ENCODE assay signal across 11 mouse cellular contexts in genomic region chr8:70687576-70687975, GRCm38 (mm10). TPM values are rescaled to one million over a fixed set of nuclear protein-coding genes. Genes with fewer than 3 reads are reported as not detected.
DNase-seq lines count a peak whose midpoint lies in the region; ATAC-seq lines count a peak whose summit lies in the region.
"Had no signal": no experiment of that assay in that cellular context is flagged by ENCODE, and none has a peak within 500 bp of the region (broad histone marks: within the 10 kb centered on the region; RNA-seq: fewer than 3 reads in every experiment).

No protein-coding gene starts in this region.

- no peaks in the 10 kb centered on the region for H3K36me3 ChIP-seq in kidney, embryonic 15.5 days
- no peaks in the 10 kb centered on the region for H3K36me3 ChIP-seq in neural tube, embryonic 15.5 days
- H3K36me3 ChIP-seq: G1E; limb, embryonic 12.5 days; stomach, embryonic 15.5 days had no signal

- H3K4me3 ChIP-seq in kidney, embryonic 15.5 days (replicated peaks): no peak overlapping the region
- H3K4me3 ChIP-seq in neural tube, embryonic 15.5 days (replicated peaks): no peak overlapping the region
- H3K4me3 ChIP-seq: limb, embryonic 12.5 days; stomach, embryonic 15.5 days had no signal

- DNase-seq in kidney, adult 18-20 months: peak; percentile 83
- DNase-seq in adrenal gland, postnatal 25 days: peak; percentile 67
- peak; percentile 75 to 80 for DNase-seq in heart, postnatal 36 days
- DNase-seq in lung, postnatal 4 days: peak; percentile 70 to 76
- no peak for DNase-seq in thymus, postnatal 10 days (ENCODE audit: low spot score in 2 of 2)
- no peak for DNase-seq in spleen, postnatal 36 days (ENCODE audit: low spot score in 2 of 2)

- no peaks in the 10 kb centered on the region for H3K27me3 ChIP-seq in kidney, embryonic 15.5 days
- no peaks in the 10 kb centered on the region for H3K27me3 ChIP-seq in neural tube, embryonic 15.5 days (replicated peaks)
- H3K27me3 ChIP-seq: limb, embryonic 12.5 days; stomach, embryonic 15.5 days had no signal

- H3K9ac ChIP-seq in kidney, embryonic 15.5 days: no peak overlapping the region
- no peak overlapping the region for H3K9ac ChIP-seq in neural tube, embryonic 15.5 days (replicated peaks)
- H3K9ac ChIP-seq: limb, embryonic 12.5 days; stomach, embryonic 15.5 days had no signal

- H3K4me2 ChIP-seq in kidney, embryonic 15.5 days: no peak overlapping the region
- no peak overlapping the region for H3K4me2 ChIP-seq in neural tube, embryonic 15.5 days
- H3K4me2 ChIP-seq: limb, embryonic 12.5 days; stomach, embryonic 15.5 days had no signal

- H3K9me3 ChIP-seq in kidney, embryonic 15.5 days (replicated peaks): no peaks in the 10 kb centered on the region
- H3K9me3 ChIP-seq in neural tube, embryonic 15.5 days (replicated peaks): no peaks in the 10 kb centered on the region
- H3K9me3 ChIP-seq: limb, embryonic 12.5 days; stomach, embryonic 15.5 days had no signal

- intact Hi-C loops in heart, postnatal 36 days (cut with DNase I): no loop called here

- H3K4me1 ChIP-seq in kidney, embryonic 15.5 days: peaks cover 37% of the 10 kb centered on the region
- peaks cover 26% of the 10 kb centered on the region for H3K4me1 ChIP-seq in neural tube, embryonic 15.5 days

- WGBS in kidney, embryonic 15.5 days: 73% methylated on average over 8 of the region's 8 CpGs
- WGBS in neural tube, embryonic 15.5 days: 86% methylated on average over 8 of the region's 8 CpGs

- no peak for ATAC-seq in kidney, embryonic 15.5 days (replicated peaks; ENCODE audit: low FRiP score)
- ATAC-seq in neural tube, embryonic 15.5 days (ENCODE audit: low FRiP score): no peak

- no peak overlapping the region for H3K27ac ChIP-seq in kidney, embryonic 15.5 days
- no peak overlapping the region for H3K27ac ChIP-seq in neural tube, embryonic 15.5 days (replicated peaks)
- H3K27ac ChIP-seq: limb, embryonic 12.5 days; stomach, embryonic 15.5 days had no signal

RNA-seq across cellular contexts. Expression of gene Jund, which starts 11.2 kb away (rescaled TPM):
- polyA plus RNA-seq in kidney, embryonic 15.5 days (2015; fragmentation: Nextera tagmentation; extraction: Ambion mirVana): 59.9 and 68.1 TPM in 2 replicates
- total RNA-seq in adrenal gland, postnatal 25 days (2021): 191 and 217 TPM in 2 replicates
- 100 to 1,000 TPM; 124 to 138 TPM for total RNA-seq in heart, postnatal 36 days (2021)
- polyA plus RNA-seq in neural tube, embryonic 15.5 days (2015; fragmentation: Nextera tagmentation; extraction: Ambion mirVana): 73.7 and 82.7 TPM in 2 replicates

RNA-seq across cellular contexts. Expression of gene Lsm4, which starts 14.5 kb away (rescaled TPM):
- 291 and 295 TPM in 2 replicates for polyA plus RNA-seq in kidney, embryonic 15.5 days (2015; fragmentation: Nextera tagmentation; extraction: Ambion mirVana)
- total RNA-seq in adrenal gland, postnatal 25 days (2021): 66.1 and 86.8 TPM in 2 replicates
- total RNA-seq in heart, postnatal 36 days (2021): 10 to 100 TPM; 64.0 to 66.8 TPM
- polyA plus RNA-seq in neural tube, embryonic 15.5 days (2015; fragmentation: Nextera tagmentation; extraction: Ambion mirVana): 191 and 206 TPM in 2 replicates

RNA-seq across cellular contexts. Expression of gene Iqcn, which starts 15.7 kb away (rescaled TPM):
- 0.03 and 0.09 TPM in 2 replicates for polyA plus RNA-seq in kidney, embryonic 15.5 days (2015; fragmentation: Nextera tagmentation; extraction: Ambion mirVana)
- 0.15 and 0.19 TPM in 2 replicates for total RNA-seq in adrenal gland, postnatal 25 days (2021)
- under 1 TPM in 1 of 2 experiments, not detected in 1; 0.06 TPM for total RNA-seq in heart, postnatal 36 days (2021)
- 0.04 and 0.09 TPM in 2 replicates for polyA plus RNA-seq in neural tube, embryonic 15.5 days (2015; fragmentation: Nextera tagmentation; extraction: Ambion mirVana)
- polyA plus RNA-seq: G1E; limb, embryonic 12.5 days; stomach, embryonic 15.5 days had no signal

RNA-seq across cellular contexts. Expression of gene Pgpep1, which starts 27.4 kb away (rescaled TPM):
- 65.5 and 75.3 TPM in 2 replicates for polyA plus RNA-seq in kidney, embryonic 15.5 days (2015; fragmentation: Nextera tagmentation; extraction: Ambion mirVana)
- 98.1 and 129 TPM in 2 replicates for total RNA-seq in adrenal gland, postnatal 25 days (2021)
- 10 to 100 TPM; 39.6 to 44.9 TPM for total RNA-seq in heart, postnatal 36 days (2021)
- polyA plus RNA-seq in neural tube, embryonic 15.5 days (2015; fragmentation: Nextera tagmentation; extraction: Ambion mirVana): 78.6 TPM in 2 replicates

RNA-seq across cellular contexts. Expression of gene Gm3336, which starts 30.8 kb away (rescaled TPM):
- polyA plus RNA-seq in kidney, embryonic 15.5 days (2015; fragmentation: Nextera tagmentation; extraction: Ambion mirVana): 0.55 and 0.83 TPM in 2 replicates
- total RNA-seq in adrenal gland, postnatal 25 days (2021): not detected in 2 replicates
- not detected for total RNA-seq in heart, postnatal 36 days (2021)
- polyA plus RNA-seq in neural tube, embryonic 15.5 days (2015; fragmentation: Nextera tagmentation; extraction: Ambion mirVana): not detected in 2 replicates
- polyA plus RNA-seq: limb, embryonic 12.5 days had no signal

Comparison
In these comparisons a context has a peak if more than half of its experiments do, and no peak if none do; other contexts are left out.
1. DNase-seq: peak in kidney, adult 18-20 months (single experiment), adrenal gland, postnatal 25 days (single experiment), heart, postnatal 36 days (2 of 2) and lung, postnatal 4 days (2 of 2); none in thymus, postnatal 10 days (0 of 2) and spleen, postnatal 36 days (0 of 2).